Mouse (Mus musculus) lung, embryonic 16.5 days (tissue): ENCODE results near the gene Gm17720. TPM values are rescaled to one million over a fixed set of nuclear protein-coding genes. Genes with fewer than 3 reads are reported as not detected.
A peak's percentile ranks its signal among the peaks of the same experiment; 100 is the strongest.

Experiments
- ATAC-seq: fragments of 200-750 bp; cut with Nextera tagmentation; 2 replicates; pipeline ENCODE4 v1.8.0; 2017; ENCODE audit warnings: low read depth, mild to moderate bottlenecking, moderate library complexity
- H3K27ac ChIP-seq: fragments of 300-500 bp; sonication (generic); 2 replicates; pipeline ENCODE4 v1.5.1; 2014; ENCODE audit warnings: mild to moderate bottlenecking, control low read depth, low read length
- H3K27me3 ChIP-seq: fragments of 300-500 bp; sonication (generic); 2 replicates; pipeline ENCODE4 v1.6.1; 2014; ENCODE audit warnings: low read depth, low read length, mixed read lengths; ENCODE audit not compliant: control insufficient read depth, insufficient read depth
- H3K36me3 ChIP-seq: fragments of 300-500 bp; sonication (generic); 2 replicates; pipeline ENCODE4 v1.6.1; 2014; ENCODE audit warnings: low read length; ENCODE audit not compliant: control insufficient read depth, insufficient read depth
- H3K4me1 ChIP-seq: fragments of 300-500 bp; sonication (generic); replicated peaks from 2 replicates; pipeline ENCODE4 v1.6.1; 2014; ENCODE audit warnings: low read length, mixed read lengths; ENCODE audit not compliant: control insufficient read depth, insufficient read depth
- H3K4me2 ChIP-seq: fragments of 300-500 bp; sonication (generic); 2 replicates; pipeline ENCODE4 v1.6.1; 2014; ENCODE audit warnings: low read depth, low read length, control low read depth
- H3K4me3 ChIP-seq: fragments of 300-500 bp; sonication (generic); 2 replicates; pipeline ENCODE4 v1.5.1; 2014; ENCODE audit warnings: mild to moderate bottlenecking, low read length, control low read depth
- H3K9ac ChIP-seq: fragments of 300-500 bp; sonication (generic); 2 replicates; pipeline ENCODE4 v1.6.1; 2014; ENCODE audit warnings: low read length, control low read depth
- H3K9me3 ChIP-seq: fragments of 300-500 bp; sonication (generic); 2 replicates; pipeline ENCODE4 v1.6.1; 2016; ENCODE audit warnings: low read length; ENCODE audit not compliant: control insufficient read depth
- WGBS: fragments of 180-500 bp; shearing (Covaris S2); extraction: QIAGEN DNeasy Blood & Tissue Kit; methylation state at CpG from one replicate; pipeline ENCODE4 v1.1.7; 2014; 5-methylcytosine and 5-hydroxymethylcytosine counted together
- polyA plus RNA-seq: library from polyadenylated mRNA; unstranded; fragments of >200 nt; fragmentation: Nextera tagmentation; extraction: Ambion mirVana; gene quantifications from 2 replicates; pipeline ENCODE4 v1.2.1, GENCODE M21; 2015

The Gm17720 gene
- not detected in 2 replicates for polyA plus RNA-seq

DNA sequence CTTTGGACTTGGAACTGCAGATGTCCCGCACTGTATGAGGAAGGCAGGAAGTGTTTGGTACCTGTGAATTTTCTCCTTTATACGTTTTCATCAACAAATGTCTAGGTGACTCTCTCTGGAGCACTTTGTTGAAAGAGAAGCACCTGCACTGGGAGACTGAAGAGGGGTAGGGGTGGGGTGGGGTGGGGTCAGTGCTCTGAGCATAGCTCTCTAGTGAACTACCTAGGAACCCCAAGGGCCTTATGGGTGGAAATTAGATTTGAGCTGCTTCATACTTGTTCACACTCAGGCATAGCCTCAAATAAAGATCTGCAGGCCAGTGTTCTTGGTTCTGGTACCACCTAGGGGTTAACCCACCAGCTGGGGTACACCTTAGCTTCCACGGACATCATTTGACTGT, at the start of gene Gm17720:
Gene Gm17720 (minus strand): TSS at position 101 of the 400 bp plus-strand sequence.
- no peak within 1 kb of the TSS for H3K4me3 ChIP-seq
- H3K36me3 ChIP-seq = no peaks in the 10 kb centered on the region
- no peaks in the 10 kb centered on the region for H3K4me1 ChIP-seq
- no peak for ATAC-seq
- no peaks in the 10 kb centered on the region for H3K9me3 ChIP-seq
- H3K9ac ChIP-seq = no peak within 1 kb of the TSS
- H3K27me3 ChIP-seq = no peaks in the 10 kb centered on the region
- 84% methylated on average over 3 of the region's 3 CpGs for WGBS
- no peak within 1 kb of the TSS for H3K27ac ChIP-seq
- H3K4me2 ChIP-seq = no peak within 1 kb of the TSS

DNA sequence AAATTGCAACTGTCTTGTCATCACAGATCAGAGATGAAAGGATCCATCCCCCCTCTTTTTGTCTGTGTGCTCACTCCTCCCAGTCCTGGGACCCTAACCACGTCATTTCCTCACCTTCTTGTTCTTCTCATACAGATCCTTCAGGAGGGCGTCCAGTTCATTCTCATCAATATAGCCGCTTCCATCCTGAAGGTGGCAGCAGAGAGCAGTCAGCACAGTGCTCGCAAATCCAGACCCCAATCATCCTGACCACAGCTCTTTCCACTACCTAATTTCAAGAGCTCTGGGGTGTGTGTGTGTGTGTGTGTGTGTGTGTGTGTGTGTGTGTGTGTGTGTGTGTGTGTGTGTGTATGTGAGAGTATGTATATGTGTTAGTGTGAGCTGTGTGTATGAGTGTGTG, 43.0 kb upstream of the Gm17720 start:
- Histone ChIP-seq H3K9ac (no peak overlapping the region), H3K4me2 (no peak overlapping the region), H3K4me3 (no peak overlapping the region), H3K27ac (no peak overlapping the region), H3K4me1 (peaks cover 10% of the 10 kb centered on the region; the same call in 1 of the 2 replicates), H3K27me3 (no peaks in the 10 kb centered on the region), H3K36me3 (no peaks in the 10 kb centered on the region), H3K9me3 (no peaks in the 10 kb centered on the region)
- WGBS = 2% methylated on average over 4 of the region's 4 CpGs
- peak; percentile 59 for ATAC-seq

DNA sequence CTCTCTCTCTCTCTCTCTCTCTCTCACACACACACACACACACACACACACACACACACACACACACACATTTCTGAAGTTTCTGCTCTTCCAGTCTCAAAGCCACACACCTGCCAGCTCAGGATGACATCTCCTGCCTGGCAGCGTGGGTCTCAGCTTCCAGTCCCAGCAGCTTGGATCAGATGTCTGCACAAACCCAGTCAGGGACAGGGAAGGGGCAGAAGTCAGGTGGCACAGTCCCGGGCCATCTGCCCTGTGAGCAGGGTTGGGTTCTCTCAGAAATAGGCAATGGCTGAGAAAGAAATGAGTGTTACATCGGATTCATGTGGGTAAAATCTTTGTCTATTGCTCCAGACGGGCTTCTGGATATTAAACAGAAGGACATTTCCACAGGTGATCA, 38.2 kb upstream of the Gm17720 start:
- no peaks in the 10 kb centered on the region for H3K9me3 ChIP-seq
- no peaks in the 10 kb centered on the region for H3K36me3 ChIP-seq
- H3K27ac ChIP-seq = no peak overlapping the region
- H3K9ac ChIP-seq = no peak overlapping the region
- no peak overlapping the region for H3K4me3 ChIP-seq
- H3K27me3 ChIP-seq = no peaks in the 10 kb centered on the region
- no peak for ATAC-seq
- WGBS = 60% methylated on average over 4 of the region's 4 CpGs
- no peak overlapping the region for H3K4me2 ChIP-seq
- no peaks in the 10 kb centered on the region for H3K4me1 ChIP-seq

DNA sequence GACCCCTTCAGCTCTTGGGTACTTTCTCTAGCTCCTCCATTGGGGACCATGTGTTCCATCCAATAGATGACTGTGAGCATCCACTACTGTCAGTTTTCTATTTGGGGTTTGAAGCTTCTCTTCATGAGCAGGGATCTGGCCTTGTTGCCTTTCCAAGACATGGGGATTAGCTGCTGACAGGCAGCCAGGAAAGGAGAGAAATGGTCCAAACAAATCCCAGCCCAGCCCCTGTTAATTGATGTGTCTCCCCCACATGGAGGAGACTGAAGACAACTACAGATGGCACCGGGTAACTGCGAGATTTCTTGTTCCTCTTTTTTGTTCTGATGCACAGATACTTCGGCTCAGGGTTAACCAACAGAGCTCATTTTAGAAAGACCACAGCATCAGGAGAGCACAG, 37.6 kb upstream of the Gm17720 start:
- Histone ChIP-seq H3K9ac (no peak overlapping the region), H3K4me3 (no peak overlapping the region), H3K27ac (no peak overlapping the region), H3K9me3 (no peaks in the 10 kb centered on the region), H3K4me1 (no peaks in the 10 kb centered on the region), H3K27me3 (no peaks in the 10 kb centered on the region), H3K4me2 (no peak overlapping the region), H3K36me3 (no peaks in the 10 kb centered on the region)
- 60% methylated on average over 3 of the region's 3 CpGs for WGBS
- no peak for ATAC-seq

DNA sequence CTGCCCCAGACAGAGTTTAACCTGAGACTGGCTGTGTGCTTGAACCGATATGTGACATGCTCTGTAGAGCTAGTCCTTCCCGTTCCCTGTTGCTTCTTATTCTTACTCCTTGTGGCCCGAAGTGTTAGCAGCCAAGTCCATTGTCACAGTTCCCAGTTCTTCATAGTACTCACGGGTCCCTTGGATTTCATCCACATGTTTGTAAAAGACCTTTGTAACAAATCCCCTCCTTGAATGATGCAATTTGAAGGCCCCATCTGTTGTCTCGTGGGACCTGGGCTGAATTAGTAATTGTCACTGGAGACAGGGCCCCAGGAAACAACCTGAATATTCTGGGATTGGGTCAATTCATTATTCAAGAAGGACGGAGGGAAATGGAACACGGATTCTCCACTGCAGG, 33.0 kb upstream of the Gm17720 start:
- no peak for ATAC-seq
- Histone ChIP-seq H3K4me2 (no peak overlapping the region), H3K36me3 (no peaks in the 10 kb centered on the region), H3K9me3 (no peaks in the 10 kb centered on the region), H3K27me3 (no peaks in the 10 kb centered on the region), H3K9ac (no peak overlapping the region), H3K4me3 (no peak overlapping the region), H3K27ac (no peak overlapping the region), H3K4me1 (no peaks in the 10 kb centered on the region)
- WGBS = 79% methylated on average over 7 of the region's 7 CpGs

DNA sequence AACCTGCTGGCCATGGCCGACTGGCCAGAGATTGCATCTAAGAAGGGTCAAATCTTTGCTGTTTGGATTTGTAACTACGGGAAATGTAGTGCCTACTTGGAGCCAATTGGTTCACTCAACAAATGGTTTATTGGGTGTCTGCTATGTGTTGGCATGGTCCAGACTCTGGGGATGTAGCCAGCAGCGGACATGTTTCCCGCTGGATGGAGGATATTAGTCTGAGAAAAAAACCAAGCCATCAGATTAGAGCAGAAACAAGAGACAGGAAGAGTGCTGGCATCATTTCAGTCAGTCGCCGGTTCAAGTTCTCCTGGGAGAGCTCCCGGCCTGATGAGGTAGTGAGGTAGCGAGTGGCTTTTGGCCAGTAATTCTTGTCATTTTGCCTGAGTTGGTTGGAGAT, 31.7 kb upstream of the Gm17720 start:
- WGBS = 83% methylated on average over 8 of the region's 8 CpGs
- Histone ChIP-seq H3K36me3 (no peaks in the 10 kb centered on the region), H3K4me3 (no peak overlapping the region), H3K4me1 (no peaks in the 10 kb centered on the region), H3K27me3 (no peaks in the 10 kb centered on the region; the same call in 1 of the 2 replicates), H3K9me3 (no peaks in the 10 kb centered on the region), H3K27ac (no peak overlapping the region), H3K4me2 (no peak overlapping the region), H3K9ac (no peak overlapping the region)
- ATAC-seq = no peak

DNA sequence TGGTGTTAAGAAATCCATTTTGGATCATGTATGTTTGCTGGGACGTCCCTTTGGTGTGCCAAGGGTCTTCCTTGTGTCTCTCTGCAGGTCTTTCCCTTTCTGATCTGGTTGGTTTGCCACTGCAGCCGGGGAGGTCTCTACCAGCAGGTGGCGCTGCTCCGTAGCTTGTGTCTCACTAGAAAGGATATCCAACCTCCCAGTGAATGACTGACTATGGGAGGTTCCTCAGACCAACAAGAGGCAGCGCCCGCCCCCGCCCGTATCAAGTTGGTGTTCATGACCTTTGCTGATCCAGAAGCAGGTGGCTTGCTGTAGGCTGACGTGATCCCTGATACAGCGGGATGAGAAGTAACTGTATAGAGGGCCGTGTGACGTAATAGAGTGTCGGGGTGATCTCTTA, 28.0 kb upstream of the Gm17720 start:
- Histone ChIP-seq H3K4me1 (no peaks in the 10 kb centered on the region), H3K9me3 (no peaks in the 10 kb centered on the region), H3K9ac (no peak overlapping the region), H3K4me3 (no peak overlapping the region), H3K4me2 (no peak overlapping the region), H3K27me3 (no peaks in the 10 kb centered on the region; the same call in 1 of the 2 replicates), H3K36me3 (no peaks in the 10 kb centered on the region), H3K27ac (no peak overlapping the region)
- peak; percentile 36; the same call in 1 of the 2 replicates for ATAC-seq
- WGBS = 15% methylated on average over 13 of the region's 13 CpGs

DNA sequence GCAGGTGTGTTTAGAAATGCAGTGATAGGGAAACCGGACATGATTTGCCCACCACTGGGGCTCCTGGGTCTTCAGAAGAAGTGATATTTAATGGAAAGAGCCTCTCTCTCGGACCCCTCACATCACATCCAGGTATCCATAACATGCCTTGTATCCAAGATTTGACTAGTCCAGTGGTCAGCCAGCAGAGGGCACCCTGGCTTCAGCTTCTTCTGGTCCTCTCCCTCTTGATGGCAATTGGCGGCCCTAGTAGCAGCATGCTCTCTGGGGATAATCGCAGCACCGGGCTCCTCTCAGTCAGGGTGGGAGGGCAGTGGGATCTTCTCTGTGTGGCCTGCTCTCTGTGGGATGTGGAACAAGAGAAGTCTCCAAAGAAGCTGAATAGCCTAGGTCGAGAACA, 17.2 kb upstream of the Gm17720 start:
- 31% methylated on average over 6 of the region's 6 CpGs for WGBS
- no peaks in the 10 kb centered on the region for H3K36me3 ChIP-seq
- H3K9ac ChIP-seq = no peak overlapping the region
- no peak overlapping the region for H3K27ac ChIP-seq
- no peak for ATAC-seq
- no peaks in the 10 kb centered on the region for H3K4me1 ChIP-seq
- H3K27me3 ChIP-seq = no peaks in the 10 kb centered on the region
- H3K4me3 ChIP-seq = no peak overlapping the region
- no peak overlapping the region for H3K4me2 ChIP-seq
- H3K9me3 ChIP-seq = no peaks in the 10 kb centered on the region

DNA sequence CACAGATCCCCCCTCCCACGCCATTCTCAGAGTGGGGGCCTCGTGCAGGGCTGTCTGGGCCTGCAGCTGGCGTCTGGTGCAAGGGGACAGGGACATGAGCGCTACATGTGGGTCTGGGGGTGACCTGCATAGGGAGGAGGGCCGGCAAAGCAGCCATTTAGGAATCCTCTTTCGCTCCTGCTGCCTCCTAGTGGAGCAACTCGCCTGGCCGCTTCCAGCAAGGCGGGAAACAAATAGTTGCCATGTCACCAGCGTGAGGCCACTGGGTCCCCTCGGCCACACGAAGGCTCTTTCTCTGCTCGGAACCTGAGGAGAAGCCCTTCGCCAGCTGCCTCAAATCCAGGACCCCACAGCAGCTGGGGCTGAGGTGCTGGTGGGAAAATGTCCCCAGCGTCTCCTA, 877 bp downstream of the Gm17720 start:
- Histone ChIP-seq H3K27ac (no peak overlapping the region), H3K4me3 (no peak overlapping the region), H3K36me3 (no peaks in the 10 kb centered on the region), H3K4me2 (no peak overlapping the region), H3K27me3 (no peaks in the 10 kb centered on the region), H3K4me1 (no peaks in the 10 kb centered on the region), H3K9me3 (no peaks in the 10 kb centered on the region), H3K9ac (no peak overlapping the region)
- no peak for ATAC-seq
- 85% methylated on average over 15 of the region's 15 CpGs for WGBS

DNA sequence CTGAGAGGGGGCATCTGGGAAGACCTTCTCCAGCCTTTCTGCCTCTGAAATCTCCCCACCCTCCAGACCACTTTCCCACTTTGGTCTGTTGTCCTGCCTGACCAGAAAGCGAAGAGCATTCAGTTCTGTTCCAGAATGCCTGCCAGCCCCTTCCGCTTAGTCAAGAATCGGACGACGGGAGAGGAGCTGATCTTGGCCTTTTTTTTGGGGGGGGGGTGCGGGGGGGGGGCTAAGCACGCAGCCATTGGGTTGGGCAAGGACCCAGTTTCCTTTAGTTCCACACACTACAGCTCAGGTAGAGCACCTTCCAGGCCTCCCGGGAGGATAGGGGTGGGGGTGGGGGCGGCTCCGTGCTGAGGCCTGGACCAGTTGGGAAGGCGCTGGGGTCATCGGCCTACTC, 1.6 kb downstream of the Gm17720 start, which contains the start of gene Gm21964:
Gene Gm21964 (plus strand): TSS at position 301 of the 400 bp plus-strand sequence.
- Histone ChIP-seq H3K27me3 (no peaks in the 10 kb centered on the region), H3K4me3 (no peak within 1 kb of the TSS), H3K4me1 (no peaks in the 10 kb centered on the region), H3K9me3 (no peaks in the 10 kb centered on the region), H3K9ac (no peak within 1 kb of the TSS), H3K27ac (no peak within 1 kb of the TSS), H3K36me3 (no peaks in the 10 kb centered on the region), H3K4me2 (no peak within 1 kb of the TSS)
- 81% methylated on average over 12 of the region's 12 CpGs for WGBS
- no peak for ATAC-seq
